Mouse (Mus musculus): Measurements from ENCODE around the gene Apopt1. TPM values are rescaled to one million over a fixed set of nuclear protein-coding genes. Genes with fewer than 3 reads are reported as not detected.

The Apopt1 gene
- polyA plus RNA-seq, 1 experiment from 2014 or later, result 53.0 TPM

GRCm38 (mm10) chr12:111671431-111671902 is 41.6 kb upstream of the Apopt1 start:
- under 1% methylated on average over 34 of the region's 34 CpGs for WGBS
- no peaks in the 10 kb centered on the region for H3K36me3 ChIP-seq
- peak overlapping the region; percentile 57 for H3K9ac ChIP-seq
- H3K27me3 ChIP-seq, result peaks cover 55% of the 10 kb centered on the region
- ATAC-seq (ENCODE audit: insufficient number of reproducible peaks, insufficient read depth, low FRiP score, low TSS enrichment), result no peak
- peak overlapping the region; percentile 70 for H3K4me2 ChIP-seq (replicated peaks)
- H3K9me3 ChIP-seq, result no peaks in the 10 kb centered on the region
- H3K4me3 ChIP-seq, result peak overlapping the region; percentile 54
- no peak overlapping the region for H3K27ac ChIP-seq
- peaks cover 24% of the 10 kb centered on the region for H3K4me1 ChIP-seq

DNA sequence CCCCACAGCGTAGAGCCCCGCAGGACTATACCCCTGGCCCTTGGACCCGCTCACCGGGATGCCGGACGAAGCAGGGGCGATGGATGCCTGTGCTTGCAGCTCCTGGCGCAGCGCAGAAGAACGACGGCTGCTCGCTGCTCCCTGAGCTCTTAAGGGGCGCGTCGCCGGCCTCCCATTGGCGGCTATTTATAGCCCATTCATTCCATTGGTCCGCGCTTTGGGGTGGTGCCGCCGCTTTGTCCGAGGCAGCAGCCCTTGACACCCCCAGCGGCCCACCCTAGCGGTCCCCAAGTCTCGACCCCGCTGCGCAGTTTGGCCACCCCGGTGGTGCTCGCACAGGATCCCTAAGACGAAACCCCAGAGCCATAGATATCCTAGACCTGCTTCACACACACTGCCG is 40.9 kb upstream of the Apopt1 start, which contains the start of gene Ckb:
Gene Ckb, minus strand, starts transcription at position 163 of the 400 bp plus-strand sequence.
- H3K36me3 ChIP-seq, result no peaks in the 10 kb centered on the region
- peaks cover 55% of the 10 kb centered on the region for H3K27me3 ChIP-seq
- 0% methylated on average over 31 of the region's 31 CpGs for WGBS
- peak within 1 kb of the TSS; percentile 54 for H3K4me3 ChIP-seq
- peak within 1 kb of the TSS; percentile 70 for H3K4me2 ChIP-seq (replicated peaks)
- H3K9ac ChIP-seq, result peak within 1 kb of the TSS; percentile 57
- H3K27ac ChIP-seq, result no peak within 1 kb of the TSS
- no peaks in the 10 kb centered on the region for H3K9me3 ChIP-seq
- ATAC-seq (ENCODE audit: insufficient number of reproducible peaks, insufficient read depth, low FRiP score, low TSS enrichment), result peak; percentile 36; the same call in 1 of the 2 replicates
- H3K4me1 ChIP-seq, result peaks cover 26% of the 10 kb centered on the region

DNA sequence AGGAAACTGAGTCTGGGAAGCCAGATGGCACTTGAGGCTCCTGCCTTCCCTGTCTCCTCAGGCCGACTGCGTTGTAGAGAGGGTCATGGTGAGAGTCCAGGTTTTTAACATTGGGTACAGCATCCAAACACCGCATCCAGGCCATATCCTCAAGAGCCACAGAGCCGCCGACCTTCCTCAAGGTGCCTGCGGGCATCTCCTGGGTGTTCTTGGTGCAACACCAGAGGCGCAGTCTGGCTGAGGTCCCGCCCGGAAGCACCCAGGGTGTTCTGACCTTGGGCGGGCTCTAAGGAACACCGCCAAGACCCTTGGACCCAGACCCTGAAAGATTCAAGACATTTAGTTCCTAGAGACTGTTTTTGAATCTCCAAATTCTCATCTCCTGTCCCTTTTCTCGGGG is 40.5 kb upstream of the Apopt1 start:
- Histone ChIP-seq H3K9me3 (no peaks in the 10 kb centered on the region), H3K9ac (0 out of 2 replicates have a peak overlapping the region, but pooled peaks have one; percentile 16), H3K4me3 (peak overlapping the region; percentile 54), H3K27ac (no peak overlapping the region), H3K4me1 (peaks cover 30% of the 10 kb centered on the region), H3K27me3 (peaks cover 55% of the 10 kb centered on the region), H3K36me3 (no peaks in the 10 kb centered on the region), H3K4me2 (replicated peaks) (peak overlapping the region; percentile 70)
- ATAC-seq (ENCODE audit: insufficient number of reproducible peaks, insufficient read depth, low FRiP score, low TSS enrichment), result no peak
- WGBS, result 12% methylated on average over 12 of the region's 12 CpGs

GRCm38 (mm10) chr12:111674850-111675486 is 38.1 kb upstream of the Apopt1 start:
- Histone ChIP-seq H3K27ac (no peak overlapping the region), H3K36me3 (no peaks in the 10 kb centered on the region), H3K4me3 (no peak overlapping the region), H3K9ac (no peak overlapping the region), H3K4me1 (peaks cover 30% of the 10 kb centered on the region), H3K9me3 (no peaks in the 10 kb centered on the region), H3K4me2 (replicated peaks) (no peak overlapping the region), H3K27me3 (peaks cover 49% of the 10 kb centered on the region)
- WGBS, result 38% methylated on average over 2 of the region's 2 CpGs
- no peak for ATAC-seq (ENCODE audit: insufficient number of reproducible peaks, insufficient read depth, low FRiP score, low TSS enrichment)

GRCm38 (mm10) chr12:111675797-111676580 is 37.1 kb upstream of the Apopt1 start:
- Histone ChIP-seq H3K4me2 (replicated peaks) (no peak overlapping the region), H3K9me3 (no peaks in the 10 kb centered on the region), H3K4me3 (no peak overlapping the region), H3K27me3 (peaks cover 39% of the 10 kb centered on the region), H3K4me1 (peaks cover 23% of the 10 kb centered on the region), H3K27ac (no peak overlapping the region), H3K9ac (no peak overlapping the region), H3K36me3 (0 out of 2 replicates have a peak, but pooled peaks cover 6% of the 10 kb centered on the region)
- ATAC-seq (ENCODE audit: insufficient number of reproducible peaks, insufficient read depth, low FRiP score, low TSS enrichment), result no peak
- WGBS, result 83% methylated on average over 6 of the region's 6 CpGs

- Histone ChIP-seq H3K9me3 (no peaks in the 10 kb centered on the region), H3K36me3 (peaks cover 14% of the 10 kb centered on the region; the same call in 1 of the 2 replicates), H3K4me2 (replicated peaks) (peak overlapping the region; percentile 95), H3K27ac (peak overlapping the region; percentile 92), H3K4me1 (peaks cover 19% of the 10 kb centered on the region), H3K9ac (peak overlapping the region; percentile 67), H3K27me3 (peaks cover 25% of the 10 kb centered on the region), H3K4me3 (peak overlapping the region; percentile 86)
- 15% methylated on average over 5 of the region's 5 CpGs for WGBS
- ATAC-seq (ENCODE audit: insufficient number of reproducible peaks, insufficient read depth, low FRiP score, low TSS enrichment), result no peak
Observed at GRCm38 (mm10) chr12:111677421-111677820, 35.6 kb upstream of the Apopt1 start.

GRCm38 (mm10) chr12:111677882-111678669 is 35.0 kb upstream of the Apopt1 start, which contains the start of gene Trmt61a:
TSS of gene Trmt61a (plus strand) at chr12:111678105.
- Histone ChIP-seq H3K4me3 (peak within 1 kb of the TSS; percentile 86), H3K9ac (peak within 1 kb of the TSS; percentile 67), H3K4me1 (peaks cover 16% of the 10 kb centered on the region), H3K27ac (peak within 1 kb of the TSS; percentile 92), H3K9me3 (no peaks in the 10 kb centered on the region), H3K4me2 (replicated peaks) (peak within 1 kb of the TSS; percentile 95), H3K27me3 (peaks cover 19% of the 10 kb centered on the region), H3K36me3 (peaks cover 21% of the 10 kb centered on the region)
- under 1% methylated on average over 51 of the region's 51 CpGs for WGBS
- peak; percentile 68 for ATAC-seq (ENCODE audit: insufficient number of reproducible peaks, insufficient read depth, low FRiP score, low TSS enrichment)

- Histone ChIP-seq H3K27ac (no peak overlapping the region), H3K4me2 (replicated peaks) (peak overlapping the region; percentile 95), H3K9me3 (no peaks in the 10 kb centered on the region), H3K27me3 (peaks cover 13% of the 10 kb centered on the region), H3K36me3 (peaks cover 21% of the 10 kb centered on the region), H3K4me3 (peak overlapping the region; percentile 86), H3K4me1 (peaks cover 16% of the 10 kb centered on the region), H3K9ac (peak overlapping the region; percentile 67)
- ATAC-seq (ENCODE audit: insufficient number of reproducible peaks, insufficient read depth, low FRiP score, low TSS enrichment), result no peak
- WGBS, result 4% methylated on average over 13 of the region's 13 CpGs
Observed at GRCm38 (mm10) chr12:111678670-111678933, 34.5 kb upstream of the Apopt1 start.

DNA sequence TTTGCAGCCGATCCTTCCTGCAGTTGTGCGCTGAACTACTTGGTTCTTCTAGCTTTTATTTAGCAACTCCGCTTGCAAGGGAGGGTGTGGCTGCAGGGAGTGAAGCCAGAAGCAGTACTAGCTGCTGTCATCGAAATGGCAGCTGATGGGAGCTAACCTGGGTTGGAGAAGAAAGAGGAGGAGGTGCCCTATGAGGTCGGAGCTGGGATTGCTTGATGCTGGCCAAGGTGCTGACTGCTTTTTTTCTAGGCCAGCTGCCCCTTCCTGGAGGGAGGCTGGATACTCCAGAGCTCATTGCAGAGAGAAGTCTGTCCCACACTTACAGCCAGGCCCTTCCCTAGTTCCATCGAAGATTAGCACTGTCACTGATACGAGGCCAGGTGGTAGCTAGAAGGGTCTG is 34.1 kb upstream of the Apopt1 start:
- no peaks in the 10 kb centered on the region for H3K9me3 ChIP-seq
- H3K4me1 ChIP-seq, result peaks cover 16% of the 10 kb centered on the region
- peaks cover 9% of the 10 kb centered on the region for H3K27me3 ChIP-seq
- 52% methylated on average over 7 of the region's 7 CpGs for WGBS
- no peak overlapping the region for H3K27ac ChIP-seq
- H3K9ac ChIP-seq, result peak overlapping the region; percentile 67; the same call in 1 of the 2 replicates
- ATAC-seq (ENCODE audit: insufficient number of reproducible peaks, insufficient read depth, low FRiP score, low TSS enrichment), result no peak
- H3K4me2 ChIP-seq (replicated peaks), result peak overlapping the region; percentile 95
- H3K4me3 ChIP-seq, result peak overlapping the region; percentile 86
- peaks cover 21% of the 10 kb centered on the region for H3K36me3 ChIP-seq

- peaks cover 21% of the 10 kb centered on the region for H3K36me3 ChIP-seq
- 92% methylated on average over 13 of the region's 13 CpGs for WGBS
- ATAC-seq (ENCODE audit: insufficient number of reproducible peaks, insufficient read depth, low FRiP score, low TSS enrichment), result no peak
- H3K4me2 ChIP-seq (replicated peaks), result no peak overlapping the region
- peaks cover 16% of the 10 kb centered on the region for H3K4me1 ChIP-seq
- H3K9me3 ChIP-seq, result no peaks in the 10 kb centered on the region
- H3K4me3 ChIP-seq, result no peak overlapping the region
- H3K27me3 ChIP-seq, result no peaks in the 10 kb centered on the region
- H3K9ac ChIP-seq, result no peak overlapping the region
- no peak overlapping the region for H3K27ac ChIP-seq
Observed at GRCm38 (mm10) chr12:111680661-111681060, 32.4 kb upstream of the Apopt1 start.

GRCm38 (mm10) chr12:111681305-111681704 is 31.8 kb upstream of the Apopt1 start:
- WGBS, result 88% methylated on average over 8 of the region's 8 CpGs
- Histone ChIP-seq H3K9me3 (no peaks in the 10 kb centered on the region), H3K4me2 (replicated peaks) (no peak overlapping the region), H3K36me3 (peaks cover 21% of the 10 kb centered on the region), H3K4me1 (peaks cover 16% of the 10 kb centered on the region), H3K27me3 (no peaks in the 10 kb centered on the region), H3K27ac (no peak overlapping the region), H3K9ac (0 out of 2 replicates have a peak overlapping the region, but pooled peaks have one; percentile 7), H3K4me3 (no peak overlapping the region)
- ATAC-seq (ENCODE audit: insufficient number of reproducible peaks, insufficient read depth, low FRiP score, low TSS enrichment), result no peak
